Mouse (Mus musculus) forebrain, embryonic 12.5 days (tissue): ENCODE measurements around the gene Acot12. TPM values are rescaled to one million over a fixed set of nuclear protein-coding genes. Genes with fewer than 3 reads are reported as not detected.

Experiments used
- ATAC-seq: fragments of 200-750 bp; cut with Nextera tagmentation; 2 replicates; pipeline ENCODE4 v1.8.0; 2017; ENCODE audit warnings: moderate TSS enrichment; ENCODE audit not compliant: low FRiP score
- H3K27ac ChIP-seq: fragments of 300-500 bp; sonication (generic); 2 replicates; pipeline ENCODE4 v1.5.1; 2016; ENCODE audit warnings: mild to moderate bottlenecking
- H3K27me3 ChIP-seq: fragments of 300-500 bp; sonication (generic); 2 replicates; pipeline ENCODE4 v1.6.1; 2016; ENCODE audit warnings: mild to moderate bottlenecking
- H3K36me3 ChIP-seq: fragments of 300-500 bp; sonication (generic); replicated peaks from 2 replicates; pipeline ENCODE4 v1.6.1; 2016; ENCODE audit warnings: mild to moderate bottlenecking
- H3K4me1 ChIP-seq: fragments of 300-500 bp; sonication (generic); 2 replicates; pipeline ENCODE4 v1.6.1; 2016
- H3K4me2 ChIP-seq: fragments of 300-500 bp; sonication (generic); 2 replicates; pipeline ENCODE4 v1.6.1; 2016; ENCODE audit warnings: mild to moderate bottlenecking, moderate library complexity
- H3K4me3 ChIP-seq: fragments of 300-500 bp; sonication (generic); replicated peaks from 2 replicates; pipeline ENCODE4 v1.5.1; 2016; ENCODE audit warnings: mild to moderate bottlenecking
- H3K9ac ChIP-seq: fragments of 300-500 bp; sonication (generic); 2 replicates; pipeline ENCODE4 v1.6.1; 2016; ENCODE audit warnings: mild to moderate bottlenecking
- H3K9me3 ChIP-seq: fragments of 300-500 bp; sonication (generic); 2 replicates; pipeline ENCODE4 v1.6.1; 2016
- WGBS: fragments of 180-500 bp; shearing (Covaris S2); methylation state at CpG from one replicate; pipeline ENCODE4 v1.1.7; 2016; 5-methylcytosine and 5-hydroxymethylcytosine counted together
- polyA plus RNA-seq: library from polyadenylated mRNA; unstranded; fragments of >200 nt; fragmentation: Nextera tagmentation; extraction: Ambion mirVana; gene quantifications from 2 replicates; pipeline ENCODE4 v1.2.1, GENCODE M21; 2016

Acot12 gene
- polyA plus RNA-seq, 1 experiment from 2014 or later, result not detected

DNA sequence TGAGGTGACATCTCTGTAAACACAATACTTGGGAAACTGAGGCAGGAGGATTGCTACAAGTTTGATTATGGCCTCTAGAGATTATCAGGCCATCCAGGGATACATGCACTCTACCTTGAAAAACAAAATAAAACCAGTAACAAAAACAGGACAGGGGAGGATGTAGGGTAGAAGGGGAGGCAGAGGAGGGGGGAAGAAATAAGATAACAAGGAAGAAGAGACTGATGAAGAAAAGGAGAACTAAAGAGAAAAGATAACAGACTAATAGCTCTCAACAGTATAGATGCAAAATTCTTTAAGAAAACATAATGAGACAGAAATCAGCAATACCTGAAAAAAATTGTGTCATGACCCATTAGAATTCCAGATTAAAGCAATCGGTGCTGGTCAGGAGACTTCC, 4.1 kb upstream of the Acot12 start:
- H3K4me2 ChIP-seq, result no peak overlapping the region
- 85% methylated on average over 1 of the region's 1 CpGs for WGBS
- no peak overlapping the region for H3K27ac ChIP-seq
- no peaks in the 10 kb centered on the region for H3K36me3 ChIP-seq
- peaks cover 18% of the 10 kb centered on the region for H3K27me3 ChIP-seq
- ATAC-seq, result no peak
- peaks cover 9% of the 10 kb centered on the region for H3K4me1 ChIP-seq
- no peak overlapping the region for H3K9ac ChIP-seq
- H3K9me3 ChIP-seq, result no peaks in the 10 kb centered on the region
- H3K4me3 ChIP-seq, result no peak overlapping the region

DNA sequence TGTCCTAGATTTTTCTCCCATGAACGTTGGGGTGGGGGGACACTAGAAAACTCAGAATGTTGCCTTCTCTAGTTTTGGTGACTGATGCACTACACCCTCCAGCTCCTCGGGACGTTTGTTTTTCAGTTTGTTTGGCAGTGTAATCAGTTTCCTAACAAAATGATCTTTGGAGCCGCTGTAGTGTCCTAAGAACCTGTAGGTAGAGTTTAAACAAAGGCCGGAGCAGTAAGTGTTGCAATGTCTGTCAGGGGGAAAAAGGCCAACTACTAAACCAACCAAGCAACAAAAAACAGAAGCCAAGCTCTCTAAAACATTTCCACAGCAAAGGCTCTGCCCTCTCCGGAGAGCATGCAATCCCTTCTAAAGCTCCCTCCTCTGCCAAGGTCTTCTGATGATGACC, 461 bp upstream of the Acot12 start:
- H3K9me3 ChIP-seq, result no peaks in the 10 kb centered on the region
- peaks cover 9% of the 10 kb centered on the region for H3K4me1 ChIP-seq
- H3K4me2 ChIP-seq, result peak overlapping the region; percentile 81
- WGBS, result 75% methylated on average over 6 of the region's 6 CpGs
- ATAC-seq, result no peak
- H3K27ac ChIP-seq, result no peak overlapping the region
- peak overlapping the region; percentile 42 for H3K4me3 ChIP-seq
- no peaks in the 10 kb centered on the region for H3K36me3 ChIP-seq
- H3K27me3 ChIP-seq, result peaks cover 20% of the 10 kb centered on the region
- H3K9ac ChIP-seq, result no peak overlapping the region

DNA sequence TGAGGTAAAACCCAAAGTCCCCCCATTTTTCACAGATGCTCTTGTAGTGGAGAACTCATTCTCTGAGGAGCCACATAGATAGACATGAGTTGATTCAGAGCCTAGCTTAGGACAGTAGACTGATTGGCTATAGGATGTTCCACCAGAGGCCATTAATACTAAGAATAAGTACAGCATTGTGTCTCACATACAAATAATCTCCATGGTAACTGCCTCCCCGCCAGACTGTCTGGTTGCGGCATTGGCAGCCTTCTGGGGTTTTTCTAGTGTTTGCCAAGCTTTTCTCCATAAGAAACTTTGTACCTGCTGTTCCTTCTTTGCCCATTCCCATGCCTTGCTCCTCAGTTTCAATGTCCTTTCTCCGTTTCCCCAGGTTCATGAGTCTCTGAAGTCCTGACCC, 1.9 kb downstream of the Acot12 start:
- H3K27me3 ChIP-seq, result peaks cover 20% of the 10 kb centered on the region
- H3K9ac ChIP-seq, result no peak overlapping the region
- no peak overlapping the region for H3K27ac ChIP-seq
- WGBS, result 89% methylated on average over 3 of the region's 3 CpGs
- H3K4me2 ChIP-seq, result no peak overlapping the region
- no peaks in the 10 kb centered on the region for H3K9me3 ChIP-seq
- no peaks in the 10 kb centered on the region for H3K36me3 ChIP-seq
- H3K4me3 ChIP-seq, result no peak overlapping the region
- peaks cover 9% of the 10 kb centered on the region for H3K4me1 ChIP-seq
- no peak for ATAC-seq

DNA sequence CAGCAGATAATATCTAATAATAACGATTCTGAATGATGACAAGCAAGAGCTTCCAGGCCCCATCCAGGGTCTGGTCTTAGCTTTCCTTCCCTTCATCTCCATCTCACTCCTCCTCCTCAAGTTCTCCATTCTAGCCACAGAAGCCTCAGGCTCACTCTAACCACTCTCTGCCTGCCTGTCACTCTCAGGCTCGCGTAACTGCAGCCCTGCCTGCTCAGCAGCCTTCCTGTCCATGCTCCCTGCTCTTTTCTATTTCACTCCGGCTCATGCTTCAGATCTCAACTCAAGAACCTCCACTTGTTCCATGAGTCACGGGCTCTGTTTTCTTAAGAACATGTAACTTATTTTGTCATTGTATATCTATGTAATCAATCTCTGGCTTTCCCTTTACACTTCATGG, 5.2 kb downstream of the Acot12 start:
- no peak overlapping the region for H3K4me2 ChIP-seq
- H3K36me3 ChIP-seq, result no peaks in the 10 kb centered on the region
- no peak for ATAC-seq
- H3K9ac ChIP-seq, result no peak overlapping the region
- no peak overlapping the region for H3K27ac ChIP-seq
- peaks cover 8% of the 10 kb centered on the region for H3K27me3 ChIP-seq
- H3K4me3 ChIP-seq, result no peak overlapping the region
- WGBS, result 92% methylated on average over 5 of the region's 5 CpGs
- H3K4me1 ChIP-seq, result peaks cover 4% of the 10 kb centered on the region; the same call in 1 of the 2 replicates
- H3K9me3 ChIP-seq, result no peaks in the 10 kb centered on the region

DNA sequence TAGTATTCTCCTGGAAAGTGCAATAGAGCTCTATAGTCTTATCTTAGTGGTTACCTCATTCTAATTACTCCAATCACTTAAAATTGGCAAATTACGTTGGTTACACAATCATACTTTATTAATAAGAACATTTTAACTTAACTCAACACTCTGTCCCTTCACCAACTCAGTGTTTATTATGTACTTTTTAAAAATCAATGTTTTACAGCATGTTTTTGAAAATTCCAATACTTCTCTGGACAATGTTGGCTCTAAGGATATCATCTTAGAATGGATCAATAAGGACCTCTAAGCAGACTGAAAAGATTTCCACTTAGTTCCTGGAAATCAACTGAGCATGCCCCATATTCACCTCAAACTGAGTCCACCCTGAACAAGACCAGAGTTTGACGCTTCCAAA, 7.1 kb downstream of the Acot12 start:
- Histone ChIP-seq H3K4me2 (no peak overlapping the region), H3K27me3 (no peaks in the 10 kb centered on the region), H3K36me3 (no peaks in the 10 kb centered on the region), H3K9me3 (no peaks in the 10 kb centered on the region), H3K4me3 (no peak overlapping the region), H3K4me1 (no peaks in the 10 kb centered on the region), H3K9ac (no peak overlapping the region), H3K27ac (no peak overlapping the region)
- ATAC-seq, result no peak
- 90% methylated on average over 2 of the region's 2 CpGs for WGBS

DNA sequence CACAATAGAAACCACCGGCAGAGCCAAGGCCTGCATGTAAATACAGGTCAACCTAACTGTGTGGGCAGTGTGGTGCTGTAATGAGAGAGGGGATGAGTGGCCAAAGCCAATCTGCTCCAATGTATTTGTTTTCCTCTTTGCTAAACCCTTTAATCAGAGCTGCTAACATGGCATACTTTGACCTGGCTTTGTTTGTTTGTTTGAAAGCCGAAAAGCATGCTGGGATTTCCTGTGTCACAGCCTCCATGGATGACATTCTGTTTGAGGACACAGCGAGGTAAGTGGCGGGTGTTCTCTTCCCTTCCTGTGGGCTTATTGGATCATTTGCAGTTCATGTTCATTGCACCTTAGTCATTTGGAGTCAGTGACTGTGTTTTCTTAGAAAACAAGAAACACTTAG, 8.7 kb downstream of the Acot12 start:
- Histone ChIP-seq H3K9ac (no peak overlapping the region), H3K4me3 (no peak overlapping the region), H3K36me3 (no peaks in the 10 kb centered on the region), H3K4me1 (no peaks in the 10 kb centered on the region), H3K9me3 (no peaks in the 10 kb centered on the region), H3K27ac (no peak overlapping the region), H3K4me2 (no peak overlapping the region), H3K27me3 (no peaks in the 10 kb centered on the region)
- no peak for ATAC-seq
- 91% methylated on average over 4 of the region's 4 CpGs for WGBS

DNA sequence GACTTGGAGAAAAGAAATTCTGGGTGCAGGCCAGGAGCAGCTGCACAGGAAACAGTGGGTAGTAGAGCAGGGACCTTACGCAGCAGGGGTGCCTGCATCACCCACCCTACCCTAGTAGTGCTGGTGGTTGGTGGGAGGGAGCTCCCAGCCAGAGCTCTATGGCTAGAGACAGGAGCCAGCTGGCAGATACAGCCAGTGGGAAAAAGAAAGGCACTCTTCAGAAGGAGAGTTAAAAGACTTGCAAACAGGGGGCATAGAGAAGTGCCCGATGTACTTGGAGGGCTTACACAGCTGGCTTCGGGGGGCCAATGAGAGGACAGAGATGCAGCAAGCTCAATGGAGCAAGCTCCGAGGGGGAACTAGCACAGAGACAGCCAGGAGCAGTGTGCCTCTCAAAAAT, 12.4 kb downstream of the Acot12 start:
- Histone ChIP-seq H3K9ac (no peak overlapping the region), H3K4me2 (no peak overlapping the region), H3K27ac (no peak overlapping the region), H3K27me3 (no peaks in the 10 kb centered on the region), H3K9me3 (no peaks in the 10 kb centered on the region), H3K4me1 (no peaks in the 10 kb centered on the region), H3K36me3 (no peaks in the 10 kb centered on the region), H3K4me3 (no peak overlapping the region)
- 63% methylated on average over 4 of the region's 4 CpGs for WGBS
- no peak for ATAC-seq

DNA sequence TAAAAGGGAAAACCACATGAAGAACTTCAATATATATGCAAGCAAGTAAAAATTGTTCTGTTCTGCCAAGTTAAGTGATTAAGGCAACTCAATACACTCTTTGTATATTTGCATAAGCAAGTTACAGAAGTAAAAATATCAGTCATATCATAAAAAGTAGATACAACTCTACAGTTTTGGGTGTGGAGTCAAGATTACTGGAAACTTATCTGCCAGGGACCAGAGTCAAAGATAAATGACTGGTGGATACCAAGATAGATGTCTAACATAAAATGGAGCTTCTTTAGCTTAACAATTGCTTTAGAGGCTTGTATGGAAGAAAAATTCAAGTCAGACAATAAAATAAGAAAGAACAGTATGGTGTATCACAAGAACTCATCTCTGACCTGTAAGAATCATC, 13.4 kb downstream of the Acot12 start:
- H3K4me2 ChIP-seq, result no peak overlapping the region
- H3K27me3 ChIP-seq, result no peaks in the 10 kb centered on the region
- no peak overlapping the region for H3K4me3 ChIP-seq
- H3K4me1 ChIP-seq, result no peaks in the 10 kb centered on the region
- no peaks in the 10 kb centered on the region for H3K36me3 ChIP-seq
- H3K9me3 ChIP-seq, result no peaks in the 10 kb centered on the region
- no peak overlapping the region for H3K27ac ChIP-seq
- ATAC-seq, result no peak
- no peak overlapping the region for H3K9ac ChIP-seq

DNA sequence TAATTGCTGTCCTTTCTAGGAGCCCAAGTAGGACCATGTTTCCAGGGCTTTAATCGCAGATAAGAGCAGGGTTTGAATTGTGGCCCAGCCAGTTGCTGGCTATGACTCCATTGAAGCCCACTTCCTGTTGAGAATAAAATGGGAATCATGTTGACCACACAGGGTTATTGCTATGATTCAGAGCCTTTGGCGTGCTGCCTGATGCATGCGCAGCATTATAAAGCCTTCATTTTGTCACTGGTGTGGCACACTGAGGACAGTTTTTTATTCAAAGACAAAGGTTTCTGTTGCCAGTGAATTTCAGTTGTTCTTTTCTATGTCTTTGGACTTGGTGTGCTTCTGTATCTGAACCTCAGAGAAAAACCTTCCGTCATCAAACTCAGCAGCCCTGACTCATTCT, 14.9 kb downstream of the Acot12 start:
- H3K4me2 ChIP-seq, result no peak overlapping the region
- H3K9ac ChIP-seq, result no peak overlapping the region
- no peak overlapping the region for H3K4me3 ChIP-seq
- no peak for ATAC-seq
- no peak overlapping the region for H3K27ac ChIP-seq
- no peaks in the 10 kb centered on the region for H3K27me3 ChIP-seq
- no peaks in the 10 kb centered on the region for H3K4me1 ChIP-seq
- WGBS, result 88% methylated on average over 4 of the region's 4 CpGs
- H3K9me3 ChIP-seq, result no peaks in the 10 kb centered on the region
- H3K36me3 ChIP-seq, result no peaks in the 10 kb centered on the region

DNA sequence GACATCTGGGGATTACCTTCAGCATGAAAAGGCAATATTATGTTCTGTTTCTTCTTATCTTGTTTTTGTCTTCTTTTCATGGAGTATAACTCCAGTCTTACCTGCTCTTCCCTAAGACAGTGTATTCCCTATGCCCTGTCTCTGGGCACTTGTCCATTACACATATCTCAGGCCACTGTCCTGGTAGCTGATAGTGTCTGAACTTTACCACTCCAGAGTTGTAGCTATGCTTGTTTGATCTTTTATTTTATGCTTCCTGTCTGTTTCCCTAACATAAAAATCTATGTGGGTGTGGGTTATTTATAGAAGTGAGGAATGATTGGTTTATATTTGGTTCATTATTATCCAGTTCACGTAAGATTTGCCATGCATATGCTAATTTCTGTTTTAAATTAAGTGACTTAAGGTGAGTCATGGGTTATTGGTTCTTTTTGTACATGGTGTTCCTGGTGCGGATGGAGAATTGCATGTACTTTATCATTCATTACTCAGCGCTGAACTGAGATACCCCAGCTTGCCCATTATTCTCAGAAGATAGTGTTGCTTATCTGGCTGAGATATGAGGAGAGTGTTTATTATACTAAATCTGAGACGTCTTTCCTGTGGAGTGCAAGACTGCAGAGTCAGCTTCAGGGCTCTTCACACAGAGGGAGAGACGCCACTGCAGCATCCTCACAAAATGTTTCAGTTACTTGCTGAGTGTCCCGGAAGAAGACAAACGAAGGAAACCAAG, 17.2 kb downstream of the Acot12 start:
- no peak overlapping the region for H3K27ac ChIP-seq
- no peak overlapping the region for H3K9ac ChIP-seq
- H3K9me3 ChIP-seq, result no peaks in the 10 kb centered on the region
- no peak for ATAC-seq
- no peaks in the 10 kb centered on the region for H3K27me3 ChIP-seq
- no peaks in the 10 kb centered on the region for H3K36me3 ChIP-seq
- no peaks in the 10 kb centered on the region for H3K4me1 ChIP-seq
- no peak overlapping the region for H3K4me2 ChIP-seq
- H3K4me3 ChIP-seq, result no peak overlapping the region
- 89% methylated on average over 7 of the region's 7 CpGs for WGBS

DNA sequence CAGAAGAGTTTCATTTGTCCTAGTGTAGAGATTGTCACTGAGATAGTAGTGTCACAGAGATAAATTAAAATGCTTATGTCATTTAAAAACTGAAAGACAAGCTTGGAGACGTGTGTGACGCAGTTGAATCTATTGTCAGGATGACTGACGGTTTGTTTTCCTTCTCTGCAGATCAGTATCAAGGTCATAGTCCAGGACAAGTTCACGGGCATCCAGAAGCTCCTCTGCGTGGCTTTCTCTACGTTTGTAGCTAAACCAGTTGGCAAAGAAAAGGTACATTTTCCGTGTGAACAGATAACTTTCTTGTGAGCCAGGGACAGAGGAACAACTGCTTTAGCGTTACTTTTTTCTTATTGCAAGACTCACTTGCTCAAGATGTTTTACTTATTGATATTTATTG, 18.5 kb downstream of the Acot12 start:
- 73% methylated on average over 8 of the region's 8 CpGs for WGBS
- no peak overlapping the region for H3K9ac ChIP-seq
- no peaks in the 10 kb centered on the region for H3K9me3 ChIP-seq
- ATAC-seq, result no peak
- no peaks in the 10 kb centered on the region for H3K36me3 ChIP-seq
- H3K27ac ChIP-seq, result no peak overlapping the region
- no peaks in the 10 kb centered on the region for H3K4me1 ChIP-seq
- H3K4me3 ChIP-seq, result no peak overlapping the region
- no peaks in the 10 kb centered on the region for H3K27me3 ChIP-seq
- H3K4me2 ChIP-seq, result no peak overlapping the region

DNA sequence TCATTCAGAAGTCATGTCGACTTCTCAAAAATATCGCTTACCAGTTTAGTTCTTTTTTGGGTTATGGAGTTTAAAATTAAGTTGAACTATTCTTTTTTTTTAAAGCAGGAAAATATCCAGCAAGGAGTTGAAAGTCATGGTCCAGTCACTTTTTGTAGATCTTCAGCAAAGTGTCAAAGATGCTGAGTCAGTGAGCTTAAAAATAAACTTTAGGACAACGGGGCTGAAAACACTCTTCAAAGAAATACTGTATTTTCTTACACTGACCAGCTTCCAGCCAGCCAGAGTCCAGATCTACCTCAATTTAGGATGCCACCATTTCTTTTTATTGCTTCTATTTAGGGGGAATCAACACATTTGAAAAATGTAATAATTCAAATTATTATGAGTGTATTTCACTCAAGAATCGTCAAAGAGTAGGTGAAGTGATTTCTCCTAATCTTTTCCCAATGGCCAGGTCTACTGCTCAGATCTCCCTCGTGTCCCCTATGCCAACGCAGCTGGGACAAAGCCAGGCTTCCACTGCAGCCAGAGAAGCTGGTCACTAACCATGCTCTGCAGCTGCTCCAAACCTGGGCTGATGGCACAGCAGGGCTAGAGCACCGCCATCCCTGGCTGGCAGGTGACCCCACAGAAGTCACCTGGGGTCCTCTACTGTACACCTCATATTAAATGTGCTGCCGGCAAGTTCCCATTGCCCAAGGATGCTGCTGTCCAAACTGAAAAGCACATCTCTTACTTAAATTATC, 19.2 kb downstream of the Acot12 start:
- Histone ChIP-seq H3K4me1 (no peaks in the 10 kb centered on the region), H3K9ac (no peak overlapping the region), H3K27ac (no peak overlapping the region), H3K9me3 (no peaks in the 10 kb centered on the region), H3K4me3 (no peak overlapping the region), H3K4me2 (no peak overlapping the region), H3K36me3 (no peaks in the 10 kb centered on the region), H3K27me3 (no peaks in the 10 kb centered on the region)
- no peak for ATAC-seq
- WGBS, result 93% methylated on average over 8 of the region's 8 CpGs
